Mouse (Mus musculus): Measurements from ENCODE around the gene Psmb8.

- no peak for TF ChIP-seq ZC3H11A (IDR thresholded peaks at IDR 0.05; ENCODE audit: low read depth, low read length)
- TF ChIP-seq HCFC1 (IDR thresholded peaks at IDR 0.05; ENCODE audit: low read depth, low read length), result no peak
- TF ChIP-seq CTCF (IDR thresholded peaks at IDR 0.05 in 2 of 3, conservative IDR thresholded peaks at IDR 0.05 in 1 of 3; ENCODE audit: control insufficient read depth in 1 of 3, insufficient read depth in 1 of 3, low read depth in 2 of 3, low read length in 3 of 3, poor library complexity in 1 of 3, severe bottlenecking in 1 of 3), result no peak
Measured at GRCm38 (mm10) chr17:34185526-34185925, 12.0 kb upstream of the Psmb8 start.
